Mouse (Mus musculus): ENCODE data around the gene Cdh20.

DNA sequence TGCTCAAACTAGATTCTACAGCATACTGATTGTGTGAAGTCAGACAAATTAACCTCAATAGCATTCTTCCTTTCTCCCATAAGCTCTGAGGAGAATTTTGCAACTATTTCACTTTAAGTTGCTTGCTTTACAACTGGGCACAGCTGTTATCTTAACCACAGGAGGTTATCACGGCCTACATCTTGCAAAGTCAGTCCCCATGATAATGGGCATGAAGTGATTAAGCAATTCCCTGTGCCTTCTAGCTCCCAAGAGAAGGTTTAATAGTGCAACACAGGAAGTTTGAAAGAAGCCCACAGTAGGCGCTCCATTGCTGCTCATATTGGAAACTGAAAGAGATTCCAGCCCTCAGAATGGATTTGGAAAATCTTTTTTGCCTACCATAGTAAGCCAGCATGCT lies 229.5 kb downstream of the Cdh20 start:
- TF ChIP-seq CTCF (IDR thresholded peaks at IDR 0.05; ENCODE audit: borderline replicate concordance, insufficient read depth, low read length) (no peak), POLR2A (IDR thresholded peaks at IDR 0.05; ENCODE audit: low read depth, low read length) (no peak)

Data from embryonic fibroblast, embryonic 13.5 days (primary cell).